ENCODE assay signal across 16 mouse cellular contexts in the genomic region with DNA sequence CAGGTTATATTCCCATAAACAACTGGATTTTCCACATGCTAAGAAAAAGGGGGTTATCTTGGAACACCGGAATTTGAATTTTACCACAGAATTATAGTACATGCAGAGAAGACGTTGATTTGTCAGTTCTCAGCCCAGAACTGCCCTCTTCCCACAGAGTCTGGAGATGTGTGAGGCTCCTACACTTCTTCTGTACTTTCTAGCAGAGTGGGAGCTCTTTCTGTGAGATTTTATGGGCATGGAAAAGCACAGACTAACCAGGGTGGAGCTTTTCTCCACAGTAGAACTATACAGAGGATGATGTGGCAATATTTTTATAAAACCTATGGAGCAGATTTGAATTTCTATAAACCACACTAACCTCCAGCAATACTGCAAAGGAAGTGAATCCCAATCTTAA.
"Had no signal": no experiment of that assay in that cellular context is flagged by ENCODE, and none has a peak within 500 bp of the region (broad histone marks: within the 10 kb centered on the region; RNA-seq: fewer than 3 reads in every experiment).

No protein-coding gene starts in this region.

- H3K27ac ChIP-seq: neural tube, embryonic 13.5 days; neural tube, embryonic 15.5 days; stomach, embryonic 15.5 days; stomach, postnatal 0 days had no signal

- H3K9ac ChIP-seq: neural tube, embryonic 13.5 days; neural tube, embryonic 15.5 days; stomach, embryonic 15.5 days had no signal

- H3K27me3 ChIP-seq: neural tube, embryonic 13.5 days; neural tube, embryonic 15.5 days; stomach, embryonic 15.5 days had no signal

- H3K4me3 ChIP-seq: neural tube, embryonic 13.5 days; neural tube, embryonic 15.5 days; stomach, embryonic 15.5 days had no signal

- H3K4me2 ChIP-seq: neural tube, embryonic 13.5 days; neural tube, embryonic 15.5 days; stomach, embryonic 15.5 days had no signal

- H3K4me1 ChIP-seq: neural tube, embryonic 13.5 days; neural tube, embryonic 15.5 days; stomach, embryonic 15.5 days had no signal

- H3K36me3 ChIP-seq: neural tube, embryonic 13.5 days; neural tube, embryonic 15.5 days; stomach, embryonic 15.5 days had no signal

- DNase-seq: retina, postnatal 1 day; right cerebral cortex, adult 18-20 months; right cerebral cortex, postnatal 14 days; right cerebral cortex, postnatal 25 days; right cerebral cortex, postnatal 4 days; spleen, adult 18-20 months; thymus, adult 18-20 months; thymus, adult 2 months; thymus, postnatal 14 days; thymus, postnatal 25 days; thymus, postnatal 36 days; thymus, postnatal 4 days had no signal

- H3K9me3 ChIP-seq: neural tube, embryonic 13.5 days; neural tube, embryonic 15.5 days; stomach, embryonic 15.5 days had no signal
